Mouse (Mus musculus) ovary, adult 18-20 months (tissue): ENCODE measurements at regions not wholly inside any gene's neighbourhood (a gene's known extent, or its start where the extent isn't known, plus 50 kb on each side); places are given as distances from the start of the nearest gene placed in this dataset.
A peak's percentile ranks its signal among the peaks of the same experiment; 100 is the strongest.
"Not testable (repeated sequence)": the region's sequence is repeated elsewhere in the genome, so short reads cannot be mapped to it uniquely, and the experiment has no call there.

Experiments
- DNase-seq: peaks from one replicate; pipeline ENCODE4 v3.0.0; 2022; ENCODE audit warnings: low spot score, mixed read lengths

DNA sequence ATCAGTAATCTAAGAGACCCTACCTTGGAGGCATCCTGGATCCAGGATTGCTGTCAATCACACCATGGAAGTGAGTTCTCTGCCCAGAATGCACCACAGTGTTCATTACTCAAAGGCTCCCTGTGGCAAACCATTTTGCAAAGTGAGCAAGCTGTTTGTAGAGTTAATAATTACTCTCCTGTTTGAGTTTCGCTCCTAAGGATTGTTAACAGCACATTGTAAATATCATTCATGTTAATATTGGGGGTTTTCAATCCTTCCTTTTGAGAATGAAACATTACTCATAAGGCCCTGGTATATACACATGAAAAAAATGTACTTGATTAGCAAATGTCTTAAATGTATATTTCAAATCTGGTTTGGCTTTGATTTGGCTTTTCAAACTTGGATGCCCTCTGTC, 58.1 kb upstream of the Clstn2 start:
- no peak for DNase-seq

GRCm38 (mm10) chr9:98095064-98095790, 62.2 kb upstream of the Clstn2 start:
- DNase-seq: no peak

DNA sequence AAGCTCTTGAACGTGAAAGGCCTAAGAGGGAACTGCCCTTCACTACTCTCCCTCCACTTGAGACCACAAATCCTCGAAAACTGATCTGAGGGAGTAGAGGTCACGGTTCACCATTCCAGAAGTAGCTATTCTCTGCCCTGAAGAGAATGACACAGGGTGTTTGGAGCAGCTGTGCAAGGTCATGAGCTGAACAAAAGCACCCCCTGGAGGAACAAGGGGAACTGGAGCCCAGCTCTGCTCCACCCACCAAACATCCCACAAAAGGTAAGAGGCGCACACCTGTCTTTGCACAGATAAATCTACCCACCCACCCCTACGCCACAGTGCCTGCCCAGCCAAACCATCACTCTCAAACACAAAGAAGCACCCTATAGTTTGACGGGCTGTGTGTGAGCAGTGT, 90.4 kb upstream of the Clstn2 start:
- no peak for DNase-seq

- DNase-seq: no peak
Measured at GRCm38 (mm10) chr9:98129596-98129995, 96.6 kb upstream of the Clstn2 start.

GRCm38 (mm10) chr9:98130849-98131248, 97.9 kb upstream of the Clstn2 start:
- DNase-seq: no peak

- no peak for DNase-seq
Measured at GRCm38 (mm10) chr9:98140546-98140945, 107.6 kb upstream of the Clstn2 start.

DNA sequence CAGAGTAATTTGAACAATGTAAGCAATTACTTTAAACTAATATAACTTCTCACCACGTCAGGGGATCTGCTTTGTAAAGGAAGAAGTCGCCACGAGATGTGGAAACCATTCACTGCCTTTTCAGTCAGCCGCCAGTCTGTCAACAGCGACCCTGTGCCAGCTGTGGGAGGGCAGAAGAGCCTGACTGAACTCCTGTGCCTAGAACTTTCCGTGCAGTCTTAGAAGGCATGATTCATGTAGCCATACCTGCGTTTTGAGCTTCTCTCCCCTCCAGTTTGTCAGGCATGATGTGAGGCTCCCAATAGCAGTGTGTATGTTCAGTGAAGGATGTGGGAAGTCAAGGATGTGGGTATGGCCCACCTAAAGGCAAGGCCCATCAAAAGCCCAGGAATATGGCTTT, 109.1 kb upstream of the Clstn2 start:
- DNase-seq: no peak

- no peak for DNase-seq
Measured at GRCm38 (mm10) chr9:98146901-98147300, 113.9 kb upstream of the Clstn2 start.

GRCm38 (mm10) chr9:98158421-98158820, 125.4 kb upstream of the Clstn2 start:
- DNase-seq: no peak

DNA sequence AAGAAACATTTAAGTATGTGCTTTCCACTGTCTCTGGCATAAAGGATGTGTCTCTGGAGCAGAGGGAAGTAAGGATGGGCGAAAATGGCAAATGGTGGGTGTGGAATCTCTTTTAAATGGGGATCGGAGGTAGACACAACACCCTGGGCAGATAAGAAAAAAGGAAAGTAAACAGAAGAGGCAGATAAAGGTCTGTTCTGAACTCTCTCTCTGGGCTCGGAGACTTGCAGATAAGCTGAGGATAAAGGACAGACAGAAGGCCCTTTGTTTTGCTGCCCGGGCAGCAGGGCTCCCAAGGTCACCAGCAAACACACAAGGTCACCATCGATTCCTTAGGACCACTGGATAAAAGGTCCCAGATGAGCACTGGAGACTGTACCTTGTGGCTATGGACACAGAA, 122.7 kb upstream of the Nmnat3 start:
- DNase-seq: peak; percentile 57

DNA sequence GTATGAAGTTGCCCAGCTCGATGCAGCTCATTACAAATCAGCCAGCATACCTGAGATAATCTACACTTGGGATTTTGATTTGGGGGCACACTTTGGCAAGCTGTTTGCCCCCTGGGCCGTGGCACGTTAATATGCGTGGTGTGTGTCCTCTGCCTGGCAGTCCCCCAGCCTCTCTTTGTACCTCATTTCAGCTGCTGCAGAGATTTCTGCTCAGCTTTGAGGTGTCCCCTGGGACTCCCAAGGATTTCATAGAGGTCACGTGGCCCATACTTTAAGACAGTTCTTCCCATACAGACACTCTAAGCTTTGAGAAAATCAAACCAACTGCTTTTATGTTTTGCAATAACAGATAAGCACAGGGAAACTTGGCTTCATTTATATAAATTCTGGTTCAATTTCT, 113.2 kb upstream of the Nmnat3 start:
- DNase-seq: no peak

- no peak for DNase-seq
Measured at GRCm38 (mm10) chr9:98176701-98177380, 110.4 kb upstream of the Nmnat3 start.

- DNase-seq: no peak
Measured at GRCm38 (mm10) chr9:98180766-98181165, 106.5 kb upstream of the Nmnat3 start.

DNA sequence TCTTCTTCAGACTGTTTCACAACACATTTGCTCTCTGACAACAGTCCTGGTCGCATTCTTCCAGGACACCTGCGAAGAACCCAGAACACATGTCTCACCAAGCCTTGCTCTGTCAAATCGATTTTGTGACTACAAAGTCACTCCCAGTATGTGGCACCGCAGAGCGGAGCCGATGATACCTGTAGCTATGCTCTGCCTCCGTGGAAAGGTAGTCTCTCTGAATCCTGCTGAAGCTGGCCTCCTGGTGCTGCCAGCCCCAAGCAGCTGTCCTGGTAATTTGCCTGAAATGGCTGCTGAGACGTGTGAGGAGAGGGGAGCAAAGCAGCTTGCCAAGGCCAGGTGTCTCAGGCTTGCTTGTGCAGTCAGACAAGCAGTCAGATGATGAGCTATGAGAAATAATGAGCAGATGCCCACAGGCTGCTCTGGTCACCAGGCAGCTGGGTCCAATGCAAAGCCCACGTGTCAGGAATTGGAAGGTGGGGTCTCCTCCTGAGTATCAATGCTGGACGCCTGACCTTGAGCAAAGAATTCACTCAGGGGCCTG, 100.4 kb upstream of the Nmnat3 start:
- no peak for DNase-seq

GRCm38 (mm10) chr9:98194356-98194755, 92.9 kb upstream of the Nmnat3 start:
- no peak for DNase-seq

DNA sequence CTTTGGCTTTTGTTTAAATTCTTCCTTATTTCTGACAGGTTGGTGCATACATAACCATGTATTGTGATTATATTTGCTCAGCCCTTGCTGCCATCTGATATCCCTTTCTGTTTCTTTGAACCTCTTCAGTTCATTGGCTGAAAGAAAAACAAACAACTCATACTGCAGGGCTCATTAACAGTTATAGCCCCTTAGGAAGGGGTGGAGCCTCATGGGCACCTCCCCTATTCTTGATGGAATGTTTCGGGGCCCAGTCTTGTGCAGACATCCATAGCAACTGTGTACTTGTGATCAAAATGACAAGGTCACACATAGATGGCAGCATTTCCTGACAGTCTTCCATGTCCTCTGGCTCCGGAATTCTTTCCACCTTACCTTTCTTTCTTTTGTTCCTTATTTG, 68.4 kb upstream of the Nmnat3 start:
- DNase-seq: no peak

DNA sequence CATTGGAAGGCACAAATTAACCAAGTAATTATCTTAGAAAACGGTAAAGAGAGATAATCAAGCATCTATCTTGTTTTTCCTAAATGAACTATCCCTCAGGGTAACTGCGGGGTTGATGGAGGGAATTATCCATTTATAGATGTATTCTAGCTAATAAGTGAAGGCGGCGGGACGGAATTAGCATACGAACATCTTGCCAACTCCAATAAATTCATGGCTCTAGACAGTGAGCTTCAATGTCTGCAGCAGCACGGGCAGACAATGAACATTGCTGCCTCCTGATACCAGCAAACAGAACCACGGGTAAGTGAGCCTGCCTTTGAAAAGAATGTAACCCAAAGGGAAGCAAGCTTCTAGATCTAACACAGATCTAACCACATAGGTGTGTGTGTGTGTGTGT, 66.9 kb upstream of the Nmnat3 start:
- DNase-seq: no peak

DNA sequence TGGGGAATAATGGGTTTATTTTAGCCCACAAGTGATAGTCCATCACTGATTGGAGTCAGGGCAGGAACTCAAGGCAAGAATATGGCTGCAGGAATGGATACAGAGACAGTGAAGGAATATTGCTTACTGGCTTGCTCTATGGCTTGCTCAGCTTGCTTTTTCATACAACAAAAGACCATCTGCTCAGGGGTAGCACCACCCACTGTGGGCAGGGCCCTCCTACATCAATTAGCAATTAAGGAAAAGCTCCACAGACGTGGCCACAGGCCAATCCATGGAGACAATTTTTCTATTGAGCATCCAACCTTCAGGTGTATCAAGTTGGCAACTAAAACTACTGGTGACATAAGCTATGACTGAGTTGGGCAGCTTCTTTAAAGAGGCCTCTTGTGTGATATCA, 65.5 kb upstream of the Nmnat3 start:
- no peak for DNase-seq

DNA sequence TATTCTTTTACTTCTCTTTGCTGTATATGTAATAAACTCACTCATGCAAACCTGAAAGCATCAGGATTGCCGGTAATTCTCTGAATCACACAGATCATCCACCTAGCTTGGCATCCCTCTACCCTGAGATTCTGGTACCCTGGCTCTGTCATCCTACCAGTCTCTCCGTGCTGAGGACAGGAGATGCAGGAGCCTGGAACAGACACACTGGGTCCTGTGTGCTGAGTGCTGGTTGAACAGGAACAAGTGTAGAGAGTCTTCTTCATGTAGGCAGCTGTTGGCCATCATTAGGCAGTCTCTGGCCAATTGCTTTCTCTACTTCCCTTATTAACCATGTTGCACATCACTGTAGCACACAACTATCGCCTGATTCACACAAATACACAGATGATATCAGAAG, 59.0 kb upstream of the Nmnat3 start:
- no peak for DNase-seq

GRCm38 (mm10) chr9:98228907-98229306, 58.3 kb upstream of the Nmnat3 start:
- no peak for DNase-seq

DNA sequence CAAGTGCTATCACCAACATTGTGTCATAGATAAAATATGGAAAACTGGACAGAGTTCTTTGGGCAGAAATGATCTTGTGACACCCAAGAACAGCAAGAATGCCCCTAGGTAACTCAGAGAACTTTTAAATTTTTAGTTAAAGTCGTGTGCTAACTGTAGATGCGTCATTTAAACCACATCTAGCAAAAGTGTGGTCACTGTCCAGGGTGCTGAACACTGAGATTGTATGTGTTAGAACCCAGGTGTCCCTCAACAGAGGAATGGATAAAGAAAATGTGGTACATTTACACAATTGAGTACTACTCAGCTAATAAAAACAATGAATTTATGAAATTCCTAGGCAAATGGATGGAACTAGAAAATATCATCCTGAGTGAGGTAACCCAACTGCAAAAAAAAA, 52.5 kb upstream of the Nmnat3 start:
- not testable (repeated sequence) for DNase-seq
